Mouse (Mus musculus) layer of hippocampus, adult 9-10 months (tissue): ENCODE measurements around the gene Nr1i3.

Experiments used
- DNase-seq: peaks from one replicate; pipeline ENCODE4 v3.0.0; 2022; ENCODE audit warnings: low spot score

The Nr1i3 gene

DNA sequence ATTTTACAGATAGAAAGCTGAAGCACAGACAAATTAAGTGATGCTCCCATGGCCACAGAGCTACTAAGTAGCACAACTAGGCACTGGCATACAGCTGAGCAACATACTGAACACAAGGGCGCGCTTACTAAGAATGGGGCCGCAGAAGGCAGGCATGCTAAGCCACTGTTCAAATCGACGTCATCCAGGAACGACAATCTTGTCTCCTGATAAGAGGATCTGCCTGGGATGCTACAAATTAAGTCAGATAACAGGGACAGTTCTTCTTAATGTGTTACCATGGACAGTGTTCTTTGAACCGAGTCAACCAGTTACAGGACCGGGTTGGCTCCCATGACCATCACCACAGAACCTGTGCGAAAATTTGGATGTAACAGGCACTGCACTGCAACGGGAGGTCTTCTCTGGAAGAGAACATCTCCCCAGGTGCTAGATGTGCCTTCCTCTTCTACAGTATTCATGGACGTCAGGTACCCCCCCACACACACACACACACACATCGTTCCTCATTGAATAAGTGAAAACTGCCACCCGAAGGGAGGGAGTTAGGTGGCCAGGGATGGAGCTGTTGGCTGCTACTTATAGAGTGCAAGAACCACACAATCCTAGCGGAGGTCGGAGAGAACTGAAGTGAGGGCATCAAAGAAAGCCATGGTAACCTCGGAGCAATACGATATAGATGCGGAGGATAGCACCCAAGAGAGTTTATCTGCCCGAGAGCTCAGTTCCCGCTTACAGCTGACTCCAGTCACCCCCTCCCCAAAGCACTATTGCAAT lies 18.5 kb upstream of the Nr1i3 start:
- DNase-seq, result no peak

DNA sequence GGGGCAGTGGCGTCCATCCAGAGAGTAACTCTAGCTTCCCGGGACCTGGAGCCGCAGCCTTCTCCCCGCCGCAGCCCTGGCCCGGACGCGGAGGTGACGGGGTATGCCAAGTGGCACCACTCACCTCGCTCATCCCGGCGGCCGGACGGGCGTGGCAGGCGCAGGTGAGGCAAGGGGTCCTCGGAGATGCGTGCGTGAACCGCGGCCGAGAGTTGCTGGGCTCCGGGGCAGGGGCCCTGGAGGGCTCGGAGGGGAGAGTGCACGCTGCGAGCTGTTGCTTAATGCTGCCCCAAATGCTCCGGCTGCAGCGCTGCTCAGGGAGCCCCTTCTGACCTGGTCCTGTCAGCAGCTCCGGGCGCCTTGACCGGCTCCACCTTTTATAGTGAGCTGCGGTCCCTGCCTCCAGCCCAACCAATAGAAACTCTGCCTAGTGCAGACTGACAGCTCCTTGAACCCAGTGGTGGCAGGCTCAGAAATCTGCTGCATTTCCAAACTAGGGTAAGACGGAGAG lies 17.8 kb upstream of the Nr1i3 start, which contains the start of gene Pcp4l1:
Gene Pcp4l1 (minus strand): TSS at position 382 of the 511 bp plus-strand sequence.
- DNase-seq, result no peak

DNA sequence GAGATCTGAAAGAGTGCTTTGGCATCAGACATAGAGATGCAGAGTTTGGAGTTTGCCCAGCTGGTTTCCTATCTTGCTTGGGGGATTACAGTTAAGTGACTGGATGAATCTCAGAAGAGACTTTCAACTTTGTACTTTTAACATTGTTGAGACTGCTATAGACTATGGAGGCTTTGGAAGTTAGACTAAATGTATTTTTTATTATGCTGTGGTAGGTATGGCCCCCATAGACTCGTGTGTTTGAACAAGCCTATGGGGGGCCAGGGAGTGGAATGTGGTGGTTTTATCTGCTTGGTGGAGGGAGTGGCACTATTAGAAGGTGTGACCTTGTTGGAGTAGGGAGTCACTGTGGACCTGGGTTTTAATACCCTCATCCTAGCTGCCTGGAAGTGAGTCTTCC lies 14.2 kb upstream of the Nr1i3 start:
- DNase-seq, result no peak

DNA sequence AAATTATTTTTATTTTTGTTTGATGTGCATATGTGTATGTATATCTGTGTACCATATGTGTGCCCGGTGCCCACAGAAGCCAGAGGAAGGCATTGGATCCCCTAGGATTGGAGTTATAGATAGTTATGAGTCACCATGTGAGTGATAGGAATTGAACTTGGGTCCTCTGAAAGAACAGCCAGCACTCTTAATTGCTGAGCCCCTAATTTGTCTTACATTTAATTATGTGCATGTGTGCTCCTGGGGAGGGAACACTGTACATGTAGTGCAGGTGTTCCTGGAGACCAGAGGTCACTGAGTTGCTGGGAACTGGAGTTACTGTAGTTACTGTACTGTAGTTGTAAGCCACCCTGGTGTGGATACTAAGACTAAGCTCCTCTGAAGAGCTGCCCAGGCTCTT lies 13.0 kb upstream of the Nr1i3 start:
- no peak for DNase-seq

DNA sequence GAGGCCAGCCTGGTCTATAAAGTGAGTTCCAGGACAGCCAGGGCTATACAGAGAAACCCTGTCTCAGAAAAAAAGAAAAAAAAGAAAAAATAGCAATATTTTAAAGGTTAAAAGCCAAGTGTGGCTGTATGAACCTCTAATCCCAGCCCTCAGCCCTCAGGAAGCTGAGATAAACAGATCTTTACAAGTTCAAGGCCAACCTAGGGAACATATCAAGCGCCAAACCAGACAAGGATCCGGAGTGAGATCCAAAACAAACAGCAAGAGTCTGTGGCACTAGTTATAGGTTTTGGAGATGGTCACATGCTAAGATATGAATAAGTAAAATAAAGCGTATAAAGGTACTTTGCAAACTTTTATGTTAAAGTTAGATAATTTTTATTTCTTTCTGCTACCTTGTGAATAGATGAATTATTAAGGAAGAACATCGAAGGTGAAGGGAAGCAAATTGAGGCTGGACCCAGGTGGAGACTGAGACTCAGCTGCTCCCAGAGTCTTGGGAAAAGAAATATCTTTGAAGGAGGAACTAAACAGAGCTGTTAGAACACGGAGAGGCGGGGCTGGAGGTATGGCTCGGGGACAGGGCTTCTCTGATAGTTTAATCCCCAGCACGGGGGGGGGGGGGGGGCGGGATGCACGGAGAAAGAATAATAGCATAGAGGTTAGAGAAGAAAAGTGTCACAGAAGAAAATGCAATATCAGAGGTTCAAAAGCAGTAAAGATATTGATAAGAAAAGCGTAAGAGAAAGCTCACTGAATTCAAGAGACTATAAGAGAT lies 10.1 kb upstream of the Nr1i3 start:
- no peak for DNase-seq

DNA sequence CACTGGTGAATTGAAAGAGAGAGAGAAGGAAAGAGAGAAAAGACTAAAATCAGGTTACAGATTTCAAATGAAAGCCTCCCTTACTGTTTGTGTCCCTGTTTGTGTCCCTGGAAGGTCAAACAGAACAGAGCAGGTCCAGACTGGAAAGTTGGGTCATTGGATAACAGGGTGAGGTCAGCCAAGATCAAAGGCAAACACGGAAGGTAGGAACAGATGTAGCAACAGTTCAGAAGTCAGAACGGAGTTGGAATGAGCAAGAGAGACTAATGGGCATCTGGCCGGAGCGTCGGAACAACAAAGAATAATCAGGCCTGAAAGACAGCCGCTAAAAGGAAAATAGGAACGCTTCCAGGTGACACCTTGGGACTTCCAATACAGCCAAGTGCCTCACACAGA lies 9.5 kb upstream of the Nr1i3 start:
- no peak for DNase-seq

DNA sequence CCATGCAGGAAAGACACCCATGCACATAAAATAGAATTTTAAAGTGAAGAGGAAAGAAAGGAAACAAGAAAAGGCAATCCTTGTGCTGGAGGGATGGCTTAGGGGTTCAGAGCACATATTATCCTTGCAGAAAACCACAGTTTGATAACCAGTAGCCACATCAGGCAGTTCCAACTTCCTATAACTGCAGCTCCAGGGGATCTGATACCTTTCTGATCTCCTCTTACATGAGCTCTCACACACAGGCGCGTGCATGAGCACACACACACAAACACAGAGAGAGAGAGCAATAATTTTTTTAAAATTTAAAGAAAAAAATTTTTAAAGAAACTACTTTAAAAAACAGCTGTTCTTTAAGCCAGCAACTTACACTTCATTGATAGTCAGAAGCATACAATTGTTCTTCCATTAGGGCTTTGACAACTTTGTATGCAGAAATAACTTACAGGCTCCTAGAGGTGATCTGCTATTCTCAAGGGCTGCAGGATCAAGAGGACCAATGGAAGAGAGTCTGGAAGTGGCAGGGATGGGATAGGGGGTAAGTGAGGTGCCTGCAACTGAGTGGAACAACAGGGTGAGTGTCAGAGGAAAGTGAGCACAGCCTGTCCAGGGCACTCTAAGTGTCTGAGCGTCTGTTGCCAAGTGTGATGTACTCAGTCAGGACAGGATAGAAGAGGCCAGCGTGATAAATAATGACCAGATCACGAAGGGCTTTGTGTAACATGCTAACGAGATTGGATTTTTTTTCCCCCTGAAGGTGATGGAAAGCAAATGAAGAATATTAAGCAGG lies 7.9 kb upstream of the Nr1i3 start:
- no peak for DNase-seq

DNA sequence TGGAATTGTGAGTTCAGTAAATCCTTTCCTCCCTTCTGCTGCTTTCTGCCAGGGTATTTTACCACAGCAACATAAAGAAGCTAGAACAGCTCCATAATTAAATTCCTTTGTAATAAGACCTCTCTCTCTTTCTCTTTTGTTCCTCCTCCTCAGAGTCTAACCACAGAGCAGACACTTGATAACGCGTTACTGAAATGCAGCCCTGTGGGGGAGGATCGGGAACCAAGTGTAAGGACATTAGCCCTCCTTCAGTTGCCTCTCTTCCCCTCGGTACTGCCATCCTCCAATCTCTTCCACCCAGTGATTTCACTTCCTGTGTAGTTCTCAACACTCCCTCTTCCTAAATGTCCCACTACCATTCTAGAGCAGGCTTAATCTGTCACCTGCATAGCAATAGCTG lies 4.4 kb upstream of the Nr1i3 start:
- no peak for DNase-seq

DNA sequence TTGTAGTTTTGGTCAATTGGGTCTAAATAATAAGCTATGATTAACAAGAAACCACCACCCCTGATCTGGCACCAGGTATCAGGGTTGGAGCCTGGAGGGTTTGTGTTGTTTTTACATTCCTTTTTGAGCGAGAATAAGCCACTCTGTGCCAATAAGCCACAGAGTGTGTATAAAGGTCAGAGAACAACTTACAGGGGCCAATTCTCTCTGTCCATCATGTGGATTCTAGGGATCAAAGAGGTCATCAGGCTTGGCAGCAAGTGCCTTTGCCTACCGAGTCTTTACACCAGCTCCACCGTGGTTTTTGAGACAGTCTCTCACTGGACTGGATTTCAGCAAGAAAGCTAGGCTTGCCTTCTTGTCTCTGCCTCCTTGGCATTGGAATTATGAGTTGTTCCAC lies 916 bp upstream of the Nr1i3 start:
- DNase-seq, result no peak

DNA sequence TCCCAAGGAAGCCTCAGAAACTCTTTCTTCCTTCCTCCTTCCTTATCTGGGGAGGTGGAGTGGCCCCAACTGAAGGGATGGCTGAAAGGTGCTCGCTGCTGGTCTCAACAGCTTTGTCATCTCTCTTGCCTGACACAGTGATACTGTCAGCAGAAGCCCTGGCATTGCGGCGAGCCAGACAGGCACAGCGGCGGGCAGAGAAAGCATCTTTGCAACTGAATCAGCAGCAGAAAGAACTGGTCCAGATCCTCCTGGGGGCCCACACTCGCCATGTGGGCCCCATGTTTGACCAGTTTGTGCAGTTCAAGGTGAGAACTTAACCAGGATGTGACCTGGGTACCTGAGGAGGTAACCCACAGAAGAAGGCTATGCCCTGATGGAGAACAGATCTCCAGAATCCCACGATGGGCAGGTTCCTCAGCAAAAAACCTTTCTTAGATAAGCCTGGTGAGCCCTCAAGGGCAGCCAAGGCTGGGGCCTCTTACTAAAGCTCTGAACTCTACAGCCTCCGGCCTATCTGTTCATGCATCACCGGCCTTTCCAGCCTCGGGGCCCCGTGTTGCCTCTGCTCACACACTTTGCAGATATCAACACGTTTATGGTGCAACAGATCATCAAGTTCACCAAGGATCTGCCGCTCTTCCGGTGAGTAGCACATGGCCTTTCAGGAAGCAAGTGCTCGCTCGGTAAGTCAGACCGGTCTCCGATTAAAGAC lies 2.6 kb downstream of the Nr1i3 start:
- DNase-seq, result no peak

DNA sequence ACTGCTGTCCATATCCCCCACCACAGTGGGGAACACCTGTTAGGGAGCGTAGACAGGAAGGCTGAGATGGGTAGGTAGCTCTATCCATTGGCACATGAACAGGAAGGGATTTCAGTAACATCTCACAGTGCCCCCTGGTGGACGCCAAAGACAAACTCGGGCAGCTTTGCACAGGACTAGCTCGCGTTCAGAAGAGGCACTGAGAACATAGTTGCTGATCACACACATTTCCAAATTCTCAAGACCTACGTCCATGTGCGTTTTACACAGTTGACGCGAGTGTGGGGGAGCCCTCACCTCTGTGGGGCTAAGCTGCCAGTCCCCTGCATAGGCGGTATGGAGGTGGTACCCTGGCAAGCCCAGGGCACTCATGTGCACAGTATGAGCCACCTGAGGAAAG lies 7.1 kb downstream of the Nr1i3 start:
- peak; percentile 86 for DNase-seq

DNA sequence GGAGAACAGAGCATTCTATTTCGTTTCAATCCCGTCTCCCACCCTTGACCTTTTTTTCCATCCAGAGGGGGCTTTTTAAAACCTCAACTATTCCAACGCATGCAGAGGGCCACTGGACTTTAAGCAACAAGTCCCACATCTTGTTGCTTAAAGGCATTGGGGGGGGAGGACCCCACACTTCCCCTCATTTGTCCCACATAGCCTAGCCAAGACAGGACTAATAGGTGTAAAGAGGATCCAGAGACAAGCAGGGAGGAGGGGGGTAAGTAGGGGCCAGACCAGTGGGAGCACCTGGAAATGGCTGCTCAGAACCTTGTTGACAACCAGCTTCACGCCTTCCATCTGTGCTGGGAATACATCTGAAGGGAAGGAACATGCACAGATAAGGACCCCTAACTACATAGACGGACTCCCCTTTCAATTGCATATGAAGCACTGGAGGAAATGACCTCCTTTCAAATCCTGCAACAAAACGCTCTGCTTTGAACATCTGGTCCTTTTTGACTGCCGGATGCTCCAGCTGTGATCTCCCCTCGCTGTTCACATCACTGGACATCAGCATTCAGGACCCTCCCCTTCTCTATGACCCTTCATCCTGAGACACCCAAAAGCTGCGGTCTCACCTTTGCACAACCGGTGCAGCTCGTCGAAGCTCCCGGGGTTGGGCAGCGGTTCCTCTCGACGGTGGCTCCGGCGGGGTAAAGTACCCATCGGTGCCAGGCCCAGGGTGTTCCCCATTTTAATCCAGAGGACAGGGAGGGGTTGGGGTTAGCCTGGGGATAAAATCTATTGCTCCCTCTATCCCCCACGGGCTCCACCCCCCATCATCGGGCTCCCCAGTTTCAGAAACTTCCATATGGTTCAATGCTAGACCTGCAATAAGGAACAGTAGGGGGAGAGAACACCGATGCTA lies 7.8 kb downstream of the Nr1i3 start:
- DNase-seq, result no peak

DNA sequence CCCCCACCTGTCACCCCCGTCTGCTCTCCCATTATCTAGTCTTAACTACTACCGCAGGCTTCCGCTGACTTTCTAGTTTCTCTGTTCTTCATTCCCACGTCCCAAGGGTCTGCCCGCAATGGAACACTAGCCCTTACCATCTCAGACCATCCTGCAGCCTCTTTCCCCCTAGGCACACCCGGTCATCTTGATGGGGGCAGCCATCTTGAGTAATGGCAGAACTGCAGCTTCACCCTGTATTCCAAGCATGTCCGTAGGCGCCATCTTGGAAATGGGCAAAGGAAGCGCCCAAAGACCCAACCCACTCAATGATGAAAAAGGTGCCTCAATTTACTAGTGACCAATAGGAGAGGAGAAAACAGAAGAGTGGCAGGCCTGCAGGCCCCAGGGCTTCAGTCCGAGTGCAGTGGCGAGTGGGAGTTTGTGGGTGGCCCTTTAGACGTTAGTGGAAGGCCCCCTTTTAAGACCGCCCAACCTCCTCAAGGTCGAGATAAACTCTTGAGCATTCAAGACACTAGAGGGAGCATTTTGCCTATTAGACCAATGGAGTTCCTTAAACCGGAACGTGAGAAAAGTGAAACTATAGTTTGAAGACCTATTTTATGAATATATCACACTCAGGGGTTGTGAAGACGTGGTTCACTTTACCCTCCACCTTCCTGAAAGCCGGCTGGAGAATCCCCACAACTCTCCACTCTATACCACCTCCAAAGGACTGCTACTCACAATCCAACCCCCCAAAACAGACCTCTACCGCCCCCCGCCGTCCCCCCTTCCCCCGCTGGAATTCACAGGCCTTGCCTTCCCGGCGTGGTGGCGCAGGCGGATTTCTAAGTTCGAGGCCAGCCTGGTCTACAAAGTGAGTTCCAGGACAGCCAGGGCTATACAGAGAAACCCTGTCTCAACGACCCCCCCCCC lies 8.7 kb downstream of the Nr1i3 start, which contains the start of gene Tomm40l:
Gene Tomm40l (minus strand): TSS at position 277 of the 918 bp plus-strand sequence.
- peak; percentile 98 for DNase-seq

DNA sequence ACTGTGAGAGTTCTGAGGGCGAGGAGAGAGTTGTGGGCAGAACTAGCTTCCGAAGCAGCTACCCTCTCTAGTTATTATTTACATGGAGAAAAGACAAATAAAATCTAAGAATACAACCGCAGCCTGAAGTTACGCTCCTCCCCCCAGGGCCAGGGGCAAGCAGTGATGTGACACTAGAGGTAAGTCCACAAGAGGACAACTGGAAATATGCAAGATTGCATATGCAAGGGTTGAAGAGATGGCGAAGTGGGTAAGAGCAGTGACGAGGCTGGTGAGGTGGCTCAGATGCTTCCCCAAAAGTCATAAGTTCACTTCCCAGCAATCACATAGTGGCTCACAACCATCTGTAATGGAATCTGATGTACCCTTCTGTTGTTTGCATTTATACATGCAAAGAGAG lies 9.4 kb downstream of the Nr1i3 start:
- DNase-seq, result no peak

DNA sequence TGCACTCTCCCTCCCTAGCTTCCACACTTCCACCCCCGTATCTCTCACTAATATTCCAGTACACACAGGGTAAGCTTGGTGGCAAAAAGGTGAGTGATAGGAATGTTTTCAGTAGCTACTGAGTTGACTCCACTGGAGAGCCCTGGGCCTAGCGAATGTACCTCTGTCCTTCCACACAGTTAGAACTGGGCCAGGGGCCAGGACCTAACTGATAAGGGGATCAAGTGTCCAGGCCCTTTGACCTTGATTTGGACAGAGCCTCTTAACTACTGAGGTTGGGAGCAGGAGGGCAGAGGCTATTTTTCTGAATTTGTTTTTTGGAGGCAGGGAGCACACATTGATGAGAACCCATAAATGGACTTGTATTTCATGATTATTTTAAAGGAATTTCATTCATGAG lies 10.0 kb downstream of the Nr1i3 start:
- DNase-seq, result no peak

DNA sequence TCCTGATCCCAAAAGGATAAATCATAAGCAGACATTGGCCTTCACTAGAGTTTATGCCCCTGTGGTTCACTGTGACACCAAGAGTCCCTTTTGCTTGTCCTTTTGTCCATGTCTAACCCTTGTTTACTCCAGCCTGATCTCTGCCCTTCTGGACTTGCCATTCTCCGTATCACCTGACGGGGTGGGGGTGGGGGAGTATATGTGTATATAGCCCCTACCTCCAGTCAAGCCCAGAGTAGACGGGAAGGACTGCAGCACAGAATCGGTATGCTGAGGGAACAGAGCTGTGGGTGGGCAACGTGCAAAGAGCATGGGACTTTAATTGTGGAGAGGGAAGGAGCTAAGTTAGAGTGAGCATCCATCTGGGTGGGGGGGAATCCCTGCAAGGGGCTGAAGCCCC lies 11.1 kb downstream of the Nr1i3 start, which contains the start of gene Apoa2:
Gene Apoa2 (plus strand): TSS at position 198 of the 400 bp plus-strand sequence.
- DNase-seq, result no peak

DNA sequence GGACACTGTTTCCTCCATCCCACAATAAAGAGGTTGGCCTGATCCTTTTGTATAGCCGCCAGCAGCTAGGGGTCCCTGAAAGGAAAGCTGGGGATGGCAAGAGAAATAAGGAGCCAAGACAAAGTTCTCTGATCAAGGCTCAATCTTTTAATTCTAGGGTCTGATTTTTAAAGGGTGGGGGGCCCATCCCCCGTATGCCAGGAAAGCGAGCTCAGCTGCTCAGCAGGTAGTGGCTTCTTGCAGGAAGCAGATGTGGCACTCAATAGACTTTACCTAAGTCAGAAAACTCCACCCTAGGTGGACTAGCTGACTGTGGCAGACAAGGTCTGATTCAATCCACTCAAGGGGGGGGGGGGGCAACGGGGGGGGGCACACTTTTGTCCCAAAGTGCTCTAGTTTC lies 13.0 kb downstream of the Nr1i3 start:
- DNase-seq, result no peak

DNA sequence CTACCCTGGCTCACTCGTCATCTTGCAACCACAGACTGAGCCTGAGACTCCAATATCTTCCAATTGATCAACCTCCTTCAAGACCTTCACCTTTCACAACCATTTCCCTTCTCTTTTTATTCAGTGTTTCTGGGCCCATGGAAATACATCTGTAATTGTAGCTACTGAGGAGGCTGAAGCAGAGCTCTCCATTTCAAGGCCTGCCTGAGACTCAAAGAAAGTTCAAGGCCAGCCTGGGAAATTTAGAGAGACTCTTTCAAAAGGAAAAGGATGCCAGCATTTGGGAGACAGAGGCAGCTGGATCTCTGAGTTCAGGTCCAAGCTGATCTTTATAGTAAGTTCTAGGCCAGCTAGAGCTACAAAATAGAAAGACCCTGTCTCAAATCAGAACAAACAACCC lies 14.1 kb downstream of the Nr1i3 start:
- no peak for DNase-seq

DNA sequence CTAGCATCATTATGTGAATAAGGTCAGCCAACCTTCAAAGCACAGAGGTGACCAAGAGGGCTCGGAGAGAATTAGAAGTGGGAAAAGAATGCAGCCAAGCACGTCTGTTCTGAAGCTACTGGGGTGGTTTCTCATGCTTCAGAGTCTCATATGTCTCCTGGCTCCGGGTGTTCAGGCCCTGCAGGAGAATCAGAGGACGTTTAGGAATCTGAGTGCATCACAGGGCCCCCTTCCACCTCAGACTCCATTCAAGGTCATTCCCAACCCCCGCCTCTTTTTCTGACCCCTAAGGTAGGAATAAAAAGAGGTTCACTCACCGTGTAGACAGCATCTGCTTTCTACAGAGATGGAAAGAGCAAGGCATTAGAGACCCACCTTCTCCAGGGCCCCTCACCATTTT lies 16.0 kb downstream of the Nr1i3 start:
- DNase-seq, result no peak

DNA sequence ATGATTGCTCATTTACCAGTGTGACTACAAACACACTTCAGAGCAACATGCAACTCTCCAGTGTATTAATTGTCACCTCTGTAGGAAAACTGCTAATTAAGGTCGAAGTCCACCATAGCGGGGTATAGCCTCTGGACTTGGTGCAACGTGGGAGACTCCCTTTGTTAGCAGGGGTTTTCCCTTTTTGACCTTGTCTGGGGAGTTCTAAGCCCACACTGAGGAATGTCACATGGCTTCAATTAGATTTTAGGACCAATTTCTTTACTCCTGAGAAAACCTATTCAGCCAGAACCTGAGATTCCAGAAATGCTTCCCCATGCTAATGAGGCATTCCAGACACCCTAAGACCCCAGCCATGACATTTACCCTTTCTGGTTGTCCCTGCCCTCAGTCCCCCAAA lies 16.4 kb downstream of the Nr1i3 start:
- DNase-seq, result no peak
